Mouse (Mus musculus) heart, adult 2 months (tissue): ENCODE data around the gene Cfi.

Source experiments
- CTCF ChIP-seq: fragments of 200-600 bp; IDR thresholded peaks from 2 replicates; pipeline ENCODE4 v1.8.1; 2022; ENCODE audit warnings: antibody characterized with exemption, mild to moderate bottlenecking, moderate library complexity
- POLR2A ChIP-seq: fragments of 200-500 bp; IDR thresholded peaks from 2 replicates; pipeline ENCODE4 v1.6.1; 2011; ENCODE audit warnings: mild to moderate bottlenecking, low read depth, low read length, control low read depth; ENCODE audit not compliant: insufficient read depth

- peak; percentile 75 for TF ChIP-seq CTCF
- TF ChIP-seq POLR2A, result no peak
Observed at GRCm38 (mm10) chr3:129863698-129864097, 28.0 kb downstream of the Cfi start.
